Mouse (Mus musculus) spleen, adult 18-20 months (tissue): Measurements from ENCODE around the gene Hmx2.

Experiments
- DNase-seq, 2 experiments: peaks; one replicate each; pipeline ENCODE4 v3.0.0; 2022; ENCODE audit warnings: mixed read lengths in 2 of 2

The Hmx2 gene

DNA sequence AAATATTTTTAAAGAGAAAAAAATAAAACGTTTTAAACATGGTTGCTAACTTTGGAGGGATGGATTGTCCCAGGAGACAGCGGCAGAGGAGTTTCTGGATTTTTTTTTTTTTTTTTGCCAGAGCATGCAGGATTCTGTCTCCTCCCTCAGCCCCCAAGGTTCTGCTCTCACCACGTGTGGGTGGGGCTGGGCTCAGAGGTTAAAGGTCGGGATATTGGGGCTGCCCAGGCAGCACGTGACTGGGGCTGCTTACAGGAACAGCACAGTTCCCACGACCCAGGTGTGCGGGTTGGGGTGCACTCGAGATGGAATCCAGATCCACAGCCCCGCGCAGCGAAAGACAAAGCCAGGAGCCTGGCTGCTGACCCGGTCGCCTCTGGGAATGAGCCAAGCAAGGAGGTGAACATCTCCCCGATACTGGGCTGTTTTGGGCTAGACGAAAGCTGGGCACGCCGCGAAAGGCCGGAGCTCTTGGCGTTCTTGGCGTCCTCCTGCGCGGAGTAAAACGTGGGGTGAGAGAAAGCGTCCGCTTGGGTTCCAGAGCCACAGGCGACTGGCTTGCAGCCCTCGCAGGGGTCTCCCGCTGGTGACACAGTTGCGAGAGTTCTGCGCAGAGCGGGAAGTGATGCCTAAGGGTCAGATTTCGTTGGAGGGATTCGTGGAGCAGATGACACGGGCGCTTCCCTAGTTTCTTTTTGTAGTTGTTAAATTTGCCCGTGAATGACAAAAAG, 8.1 kb downstream of the Hmx2 start:
- DNase-seq = peak in 1 of 2 experiments; percentile 10

- no peak for DNase-seq
Measured at GRCm38 (mm10) chr7:131557751-131558150, 9.2 kb downstream of the Hmx2 start.

- peak; percentile 80 to 82 for DNase-seq
Measured at GRCm38 (mm10) chr7:131559986-131560696, 11.6 kb downstream of the Hmx2 start, which contains the start of gene Bub3. Gene Bub3 (plus strand): TSS chr7:131560222.

- no peak for DNase-seq
Measured at GRCm38 (mm10) chr7:131560697-131561042, 12.1 kb downstream of the Hmx2 start.

GRCm38 (mm10) chr7:131575246-131575645, 26.7 kb downstream of the Hmx2 start:
- no peak for DNase-seq

DNA sequence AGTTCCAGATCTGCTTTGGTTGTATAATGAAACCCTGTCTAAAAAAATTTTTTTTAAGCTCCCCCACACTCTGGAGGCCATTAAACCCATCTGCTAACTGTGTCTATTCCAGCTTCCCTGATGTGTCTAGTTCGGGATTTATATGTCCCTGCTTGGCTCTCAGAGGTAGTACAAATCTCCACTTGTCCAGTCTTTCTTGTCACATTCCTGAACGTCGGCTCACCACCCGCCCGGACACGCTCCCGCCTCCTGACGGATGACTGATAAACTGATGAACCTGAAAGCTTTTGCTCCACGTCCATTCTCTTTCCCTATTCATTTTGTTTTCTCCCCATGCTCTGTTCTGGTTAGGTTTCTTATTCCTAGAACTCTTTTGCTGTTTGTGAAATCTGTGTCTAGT, 33.6 kb downstream of the Hmx2 start:
- no peak for DNase-seq

- DNase-seq = no peak
Measured at GRCm38 (mm10) chr7:131585551-131585950, 37.0 kb downstream of the Hmx2 start.

- DNase-seq = no peak
Measured at GRCm38 (mm10) chr7:131597779-131598482, 49.4 kb downstream of the Hmx2 start.

- DNase-seq = no peak
Measured at GRCm38 (mm10) chr7:131598483-131598824, 49.9 kb downstream of the Hmx2 start.

DNA sequence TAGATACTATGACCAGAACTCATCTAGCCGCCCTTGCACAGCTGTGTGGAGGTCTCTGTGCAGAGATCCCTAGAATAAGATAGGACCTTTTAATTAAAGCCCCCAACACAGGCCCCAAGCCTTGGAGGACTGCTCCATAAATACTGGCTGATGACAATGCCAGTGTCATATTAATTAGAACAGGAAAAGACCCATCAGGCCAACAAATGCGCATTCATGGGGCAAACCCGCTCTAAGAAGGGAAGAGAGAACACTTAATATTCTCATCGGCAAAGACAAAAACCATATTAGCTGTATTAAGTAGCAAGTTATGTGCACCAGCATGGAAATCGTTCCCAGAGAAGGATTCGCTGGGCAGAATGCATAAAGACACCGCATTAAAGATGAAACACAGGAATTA, 53.5 kb downstream of the Hmx2 start:
- DNase-seq = no peak

DNA sequence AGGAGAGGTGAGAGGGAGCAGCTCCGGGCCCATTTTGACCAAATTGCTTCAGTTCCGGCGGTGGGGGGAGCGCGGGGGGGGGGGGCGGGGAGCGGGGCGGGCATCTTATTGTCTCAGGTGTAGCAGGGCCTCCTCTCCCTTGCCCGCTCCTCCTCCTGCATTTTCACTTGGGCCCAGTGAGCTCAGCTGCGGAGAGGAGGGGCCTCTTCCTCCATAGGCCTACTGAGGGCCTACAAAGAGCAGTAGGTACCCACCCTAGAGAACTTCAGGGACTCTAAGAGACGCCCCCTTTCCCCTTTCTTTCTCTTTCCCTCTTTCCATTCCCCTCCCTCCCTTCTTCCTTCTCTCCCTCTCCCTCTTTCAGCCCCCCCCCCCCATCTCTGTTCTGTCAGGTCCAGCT, 54.6 kb downstream of the Hmx2 start:
- DNase-seq = no peak

GRCm38 (mm10) chr7:131604946-131605345, 56.4 kb downstream of the Hmx2 start:
- DNase-seq = no peak

- no peak for DNase-seq
Measured at GRCm38 (mm10) chr7:131605481-131605880, 56.9 kb downstream of the Hmx2 start.
